Mouse (Mus musculus) embryonic facial prominence, embryonic 12.5 days (tissue): ENCODE data around the gene Slc35g3. TPM values are rescaled to one million over a fixed set of nuclear protein-coding genes. Genes with fewer than 3 reads are reported as not detected.

ENCODE experiments used
- ATAC-seq: fragments of 200-750 bp; cut with Nextera tagmentation; 2 replicates; pipeline ENCODE4 v1.8.0; 2017; ENCODE audit not compliant: insufficient number of reproducible peaks, insufficient read depth, low FRiP score, low TSS enrichment
- H3K27ac ChIP-seq: fragments of 300-500 bp; sonication (generic); 2 replicates; pipeline ENCODE4 v1.5.1; 2016; ENCODE audit warnings: mild to moderate bottlenecking
- H3K27me3 ChIP-seq: fragments of 300-500 bp; sonication (generic); 2 replicates; pipeline ENCODE4 v1.6.1; 2016; ENCODE audit warnings: mild to moderate bottlenecking, moderate library complexity
- H3K36me3 ChIP-seq: fragments of 300-500 bp; sonication (generic); 2 replicates; pipeline ENCODE4 v1.6.1; 2016; ENCODE audit warnings: mild to moderate bottlenecking
- H3K4me1 ChIP-seq: fragments of 300-500 bp; sonication (generic); 2 replicates; pipeline ENCODE4 v1.6.1; 2016
- H3K4me2 ChIP-seq: fragments of 300-500 bp; sonication (generic); replicated peaks from 2 replicates; pipeline ENCODE4 v1.6.1; 2016; ENCODE audit warnings: mild to moderate bottlenecking, moderate library complexity
- H3K4me3 ChIP-seq: fragments of 300-500 bp; sonication (generic); 2 replicates; pipeline ENCODE4 v1.5.1; 2016; ENCODE audit warnings: mild to moderate bottlenecking
- H3K9ac ChIP-seq: fragments of 300-500 bp; sonication (generic); 2 replicates; pipeline ENCODE4 v1.6.1; 2016; ENCODE audit warnings: mild to moderate bottlenecking, moderate library complexity
- H3K9me3 ChIP-seq: fragments of 300-500 bp; sonication (generic); 2 replicates; pipeline ENCODE4 v1.6.1; 2016; ENCODE audit warnings: mild to moderate bottlenecking, moderate library complexity
- WGBS: fragments of 180-500 bp; shearing (Covaris S2); methylation state at CpG from one replicate; pipeline ENCODE4 v1.1.7; 2016; 5-methylcytosine and 5-hydroxymethylcytosine counted together
- polyA plus RNA-seq: library from polyadenylated mRNA; unstranded; fragments of >200 nt; fragmentation: Nextera tagmentation; extraction: Ambion mirVana; gene quantifications from 2 replicates; pipeline ENCODE4 v1.2.1, GENCODE M21; 2016

The Slc35g3 gene
- polyA plus RNA-seq = not detected in 2 replicates

DNA sequence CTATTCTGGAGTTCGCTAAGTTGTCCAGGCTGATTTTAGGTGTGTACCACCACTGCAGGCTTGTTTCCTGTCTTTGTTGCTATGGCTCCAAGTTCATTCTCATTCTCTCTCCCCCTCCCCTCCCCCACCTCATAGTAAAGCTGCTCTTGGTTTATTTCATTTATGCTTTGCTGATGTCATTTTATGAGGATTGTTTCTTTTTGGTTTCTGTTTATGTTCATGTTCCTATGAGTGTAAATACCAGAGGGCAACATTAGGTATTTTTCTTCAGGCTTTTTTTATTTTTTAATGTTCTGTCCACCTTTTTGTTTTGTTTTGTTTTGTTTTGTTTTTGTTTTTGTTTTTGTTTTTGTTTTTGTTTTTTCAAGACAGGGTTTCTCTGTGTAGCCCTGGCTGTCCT is at the start of gene Slc35g3:
TSS of gene Slc35g3 (minus strand) at position 101 of the 400 bp plus-strand sequence.
- ATAC-seq = no peak
- Histone ChIP-seq H3K27ac (peak within 1 kb of the TSS; percentile 98; the same call in 1 of the 2 replicates), H3K4me3 (no peak within 1 kb of the TSS), H3K4me2 (no peak within 1 kb of the TSS), H3K36me3 (no peaks in the 10 kb centered on the region), H3K9ac (no peak within 1 kb of the TSS), H3K27me3 (no peaks in the 10 kb centered on the region), H3K9me3 (no peaks in the 10 kb centered on the region), H3K4me1 (peaks cover 24% of the 10 kb centered on the region)
- 68% methylated on average over 1 of the region's 1 CpGs for WGBS

DNA sequence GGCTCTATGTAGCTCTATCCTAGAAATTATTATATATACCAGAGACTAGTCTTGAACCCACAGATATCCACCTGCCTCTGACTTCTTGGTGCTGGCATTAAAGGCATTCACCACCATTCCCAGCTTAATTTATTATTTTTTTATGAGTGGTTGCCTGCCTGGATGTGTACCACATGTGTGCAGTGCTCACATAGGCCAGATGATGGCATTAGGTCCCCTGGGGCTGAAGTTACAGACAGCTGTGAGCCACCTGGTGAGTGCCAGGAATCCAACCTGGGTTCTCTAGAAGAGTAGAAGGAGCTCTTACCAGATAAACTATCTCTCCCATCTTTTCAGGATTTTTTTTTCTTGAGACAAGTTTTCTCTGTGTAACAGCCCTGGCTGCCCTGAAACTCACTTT is 48.5 kb upstream of the Slc35g3 start:
- H3K4me1 ChIP-seq = no peaks in the 10 kb centered on the region
- no peak overlapping the region for H3K27ac ChIP-seq
- H3K9ac ChIP-seq = no peak overlapping the region
- H3K36me3 ChIP-seq = no peaks in the 10 kb centered on the region
- no peak for ATAC-seq
- H3K4me2 ChIP-seq = no peak overlapping the region
- no peak overlapping the region for H3K4me3 ChIP-seq
- no peaks in the 10 kb centered on the region for H3K9me3 ChIP-seq
- peaks cover 14% of the 10 kb centered on the region for H3K27me3 ChIP-seq

DNA sequence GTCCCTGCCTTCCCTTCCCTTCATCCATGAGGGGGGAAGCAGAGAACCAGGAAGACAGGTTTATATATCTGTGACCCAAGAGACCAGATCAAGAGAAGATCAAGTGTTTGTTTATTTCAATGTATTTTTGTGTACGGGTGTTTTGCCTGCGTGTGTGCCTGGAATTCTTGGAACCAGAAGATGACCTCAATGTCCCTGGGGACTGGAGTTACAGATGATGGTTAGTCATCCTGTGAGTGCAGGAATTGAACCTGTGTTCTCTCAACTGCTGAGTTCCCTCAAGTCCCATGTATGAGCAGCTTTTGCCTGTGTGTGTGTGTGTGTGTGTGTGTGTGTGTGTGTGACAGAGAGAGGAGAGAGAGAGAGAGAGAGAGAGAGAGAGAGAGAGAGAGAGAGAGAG is 45.9 kb upstream of the Slc35g3 start:
- H3K27me3 ChIP-seq = peaks cover 40% of the 10 kb centered on the region
- WGBS = 75% methylated on average over 2 of the region's 2 CpGs
- no peak overlapping the region for H3K9ac ChIP-seq
- no peak for ATAC-seq
- H3K4me2 ChIP-seq = no peak overlapping the region
- H3K4me3 ChIP-seq = no peak overlapping the region
- H3K9me3 ChIP-seq = no peaks in the 10 kb centered on the region
- peaks cover 24% of the 10 kb centered on the region for H3K4me1 ChIP-seq
- no peaks in the 10 kb centered on the region for H3K36me3 ChIP-seq
- no peak overlapping the region for H3K27ac ChIP-seq

DNA sequence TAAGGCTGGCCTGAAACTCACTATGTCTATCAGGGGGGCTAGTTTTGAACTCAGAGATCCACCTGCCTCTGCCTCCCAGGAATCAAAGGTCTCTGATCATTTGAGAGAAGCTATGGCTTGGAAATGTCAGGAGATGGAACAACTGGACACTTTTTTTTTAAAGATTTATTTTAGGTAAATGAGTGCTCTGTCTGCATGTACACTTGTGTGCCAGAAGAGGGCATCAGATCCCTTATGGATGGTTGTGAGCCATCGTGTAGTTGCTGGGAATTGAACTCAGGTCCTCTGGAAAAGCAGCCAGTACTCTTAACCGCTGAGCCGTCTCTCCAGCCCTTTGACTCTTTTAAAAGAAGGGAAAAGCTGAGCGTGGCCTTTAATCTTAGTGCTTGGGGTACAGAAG is 44.6 kb upstream of the Slc35g3 start:
- peaks cover 52% of the 10 kb centered on the region for H3K27me3 ChIP-seq
- no peak overlapping the region for H3K4me2 ChIP-seq
- no peak overlapping the region for H3K9ac ChIP-seq
- no peaks in the 10 kb centered on the region for H3K9me3 ChIP-seq
- H3K36me3 ChIP-seq = no peaks in the 10 kb centered on the region
- WGBS = 80% methylated on average over 4 of the region's 4 CpGs
- H3K4me1 ChIP-seq = peaks cover 33% of the 10 kb centered on the region
- no peak overlapping the region for H3K27ac ChIP-seq
- ATAC-seq = no peak
- no peak overlapping the region for H3K4me3 ChIP-seq

DNA sequence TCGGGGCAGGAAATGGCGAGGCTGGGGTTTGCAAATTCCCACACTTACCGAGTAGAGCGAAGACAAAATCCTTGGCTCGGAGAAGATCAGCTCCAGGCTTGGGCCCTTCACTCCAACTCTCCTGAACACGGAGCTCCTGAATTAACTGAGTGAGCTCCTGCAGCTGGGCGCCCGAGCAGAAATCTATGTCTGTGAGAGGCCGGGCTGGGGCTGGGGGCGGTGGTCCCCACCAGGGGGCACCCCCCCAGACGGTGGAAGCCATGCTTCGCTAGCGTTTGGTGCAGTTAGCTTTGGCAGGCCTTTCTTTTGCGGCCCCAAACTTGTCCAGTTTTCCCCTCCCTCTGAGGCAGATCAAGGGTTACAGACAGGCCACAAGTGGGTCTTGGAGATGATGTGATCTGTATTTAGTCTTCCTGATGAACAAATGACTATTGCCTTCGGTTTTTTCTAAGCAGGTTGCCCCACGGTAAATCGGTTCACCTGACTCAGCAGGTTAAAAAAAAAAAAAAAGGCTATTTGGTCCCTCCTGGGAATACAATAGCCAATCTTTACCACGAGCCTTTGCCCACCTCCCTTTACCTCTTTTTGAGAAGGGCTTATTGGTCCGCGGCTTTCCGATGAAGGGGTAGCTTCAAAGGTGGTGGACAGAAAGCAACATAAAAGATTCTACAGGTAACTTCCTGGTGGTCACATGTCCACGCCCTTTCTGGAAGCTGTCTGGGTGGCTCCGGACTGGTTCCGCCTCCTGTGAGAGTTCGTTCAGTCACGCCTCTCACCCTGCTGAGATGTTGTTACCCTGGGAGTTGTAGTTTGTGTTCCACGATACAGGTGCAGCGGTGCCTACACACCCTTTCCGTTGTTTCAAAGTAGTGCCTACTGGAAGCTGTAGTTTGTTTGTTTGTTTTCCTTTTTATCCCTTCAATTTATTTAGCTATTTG is 43.5 kb upstream of the Slc35g3 start, which contains the start of gene Tmem102:
TSS of gene Tmem102 (minus strand) at position 653 of the 938 bp plus-strand sequence.
- Histone ChIP-seq H3K4me2 (peak within 1 kb of the TSS; percentile 90), H3K9me3 (no peaks in the 10 kb centered on the region), H3K36me3 (no peaks in the 10 kb centered on the region), H3K27me3 (peaks cover 56% of the 10 kb centered on the region), H3K4me1 (peaks cover 40% of the 10 kb centered on the region), H3K4me3 (peak within 1 kb of the TSS; percentile 42; the same call in 1 of the 2 replicates), H3K27ac (no peak within 1 kb of the TSS), H3K9ac (peak within 1 kb of the TSS; percentile 41; the same call in 1 of the 2 replicates)
- ATAC-seq = no peak
- WGBS = 6% methylated on average over 29 of the region's 29 CpGs

DNA sequence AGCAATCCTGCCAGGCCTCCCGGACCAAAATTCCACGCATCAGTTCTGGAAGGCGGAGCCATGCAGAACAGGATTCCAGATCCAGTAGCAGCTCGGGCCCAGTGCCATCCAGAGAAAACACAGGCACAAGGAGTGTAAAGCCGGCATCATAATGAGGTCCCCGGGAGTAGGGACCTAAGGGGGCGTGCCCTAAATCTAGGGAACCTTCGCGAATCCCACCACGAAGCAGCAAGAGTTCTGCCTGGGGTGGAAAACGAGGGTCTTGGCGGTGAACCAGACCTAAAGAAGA is 42.8 kb upstream of the Slc35g3 start:
- Histone ChIP-seq H3K9me3 (no peaks in the 10 kb centered on the region), H3K4me1 (peaks cover 47% of the 10 kb centered on the region), H3K27ac (no peak overlapping the region), H3K9ac (0 out of 2 replicates have a peak overlapping the region, but pooled peaks have one; percentile 41), H3K4me2 (peak overlapping the region; percentile 90), H3K4me3 (peak overlapping the region; percentile 42; the same call in 1 of the 2 replicates), H3K27me3 (peaks cover 56% of the 10 kb centered on the region), H3K36me3 (no peaks in the 10 kb centered on the region)
- ATAC-seq = no peak
- WGBS = 6% methylated on average over 12 of the region's 12 CpGs

DNA sequence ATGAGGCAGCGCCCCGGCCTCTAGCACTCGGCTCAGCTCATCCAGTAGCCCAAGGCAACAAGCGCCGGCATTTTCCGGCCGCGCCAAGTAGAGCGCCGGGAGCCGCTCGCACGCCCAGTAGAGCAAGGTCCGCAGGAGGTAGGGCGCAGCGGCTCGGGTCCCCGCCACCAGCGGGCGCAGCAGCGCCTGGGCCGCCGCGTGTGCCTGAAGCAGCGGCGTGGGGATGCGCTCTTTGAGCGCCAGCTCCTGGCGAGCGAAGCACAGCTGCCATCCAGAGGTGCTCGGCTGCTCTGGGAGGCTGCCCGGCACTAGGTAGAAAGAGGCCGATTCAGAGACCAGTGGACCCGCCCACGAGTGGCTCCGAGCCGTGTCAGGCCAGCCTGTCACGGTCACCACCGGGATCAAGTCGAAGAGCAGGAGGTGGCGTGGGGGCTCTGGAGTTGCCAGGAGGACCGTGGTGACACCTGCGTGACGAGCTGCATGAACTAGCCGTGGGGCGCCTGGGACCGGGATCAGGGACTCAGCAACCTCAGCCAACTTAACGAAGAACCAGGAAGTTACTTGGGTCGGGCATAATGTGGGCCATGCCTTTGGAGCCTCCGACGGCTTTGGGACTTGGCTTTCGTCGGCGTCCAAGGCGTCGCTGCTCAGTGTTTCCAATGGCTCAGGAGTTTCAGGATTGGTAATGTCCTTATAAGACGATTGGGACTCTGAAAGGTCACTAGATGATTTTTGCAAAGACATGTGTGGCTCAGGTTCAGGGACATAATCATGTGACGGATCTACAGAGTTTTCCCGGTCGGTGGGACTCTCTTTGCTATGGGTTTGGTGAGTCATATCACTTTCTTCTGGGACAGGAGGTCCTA is 42.3 kb upstream of the Slc35g3 start:
- H3K9ac ChIP-seq = peak overlapping the region; percentile 52
- no peak overlapping the region for H3K27ac ChIP-seq
- no peaks in the 10 kb centered on the region for H3K36me3 ChIP-seq
- H3K9me3 ChIP-seq = no peaks in the 10 kb centered on the region
- WGBS = 1% methylated on average over 60 of the region's 60 CpGs
- ATAC-seq = peak; percentile 22; the same call in 1 of the 2 replicates
- H3K4me2 ChIP-seq = peak overlapping the region; percentile 90
- peak overlapping the region; percentile 42 for H3K4me3 ChIP-seq
- H3K4me1 ChIP-seq = peaks cover 50% of the 10 kb centered on the region
- H3K27me3 ChIP-seq = peaks cover 56% of the 10 kb centered on the region

DNA sequence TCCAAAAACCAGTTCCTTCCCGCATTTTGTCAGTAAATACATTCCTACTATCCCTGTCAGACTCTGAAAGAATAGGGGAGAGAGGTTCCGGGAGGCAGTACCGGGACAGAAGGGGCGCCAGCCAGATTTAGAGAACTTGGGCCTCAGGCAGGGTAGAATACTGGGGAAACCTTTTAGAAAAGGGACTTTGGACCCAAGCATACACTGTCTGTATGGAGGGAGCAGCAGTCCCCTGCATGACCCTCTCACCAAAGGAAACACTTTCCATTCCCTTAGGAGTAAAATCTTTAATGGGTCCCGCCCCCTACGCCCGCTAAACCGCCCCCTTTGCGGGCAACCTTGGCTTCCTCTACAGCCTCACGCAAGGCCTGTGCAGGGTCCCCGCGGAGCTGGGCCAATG is 41.6 kb upstream of the Slc35g3 start:
- Histone ChIP-seq H3K4me1 (peaks cover 50% of the 10 kb centered on the region), H3K27ac (no peak overlapping the region), H3K9me3 (no peaks in the 10 kb centered on the region), H3K9ac (peak overlapping the region; percentile 52), H3K36me3 (no peaks in the 10 kb centered on the region), H3K4me3 (peak overlapping the region; percentile 42), H3K4me2 (peak overlapping the region; percentile 90), H3K27me3 (peaks cover 62% of the 10 kb centered on the region)
- no peak for ATAC-seq
- WGBS = under 1% methylated on average over 12 of the region's 12 CpGs

DNA sequence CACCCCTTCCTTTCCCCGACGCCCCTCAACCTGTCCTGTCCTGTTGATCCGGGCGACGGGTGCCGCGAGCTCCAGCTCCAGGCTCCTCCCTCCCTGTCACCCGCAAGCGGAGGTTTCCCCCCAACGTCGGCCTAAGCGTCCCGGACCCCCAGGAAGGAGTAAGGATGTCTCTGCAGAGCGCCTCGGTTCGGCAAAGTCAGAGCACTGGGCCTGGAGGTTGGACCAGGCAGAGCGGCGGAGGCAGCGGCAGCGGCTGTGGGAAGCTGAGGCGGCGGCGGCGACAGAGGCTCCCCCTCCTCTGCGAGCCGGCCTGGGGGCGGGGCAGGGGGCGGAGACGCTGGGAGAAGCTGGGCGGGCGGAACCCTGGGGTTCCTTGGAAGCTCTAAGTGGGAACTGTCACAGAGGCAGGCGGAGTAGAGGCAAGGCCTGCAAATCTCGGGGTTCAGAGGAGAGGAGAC is 40.9 kb upstream of the Slc35g3 start:
- peaks cover 68% of the 10 kb centered on the region for H3K27me3 ChIP-seq
- peak overlapping the region; percentile 90 for H3K4me2 ChIP-seq
- no peak for ATAC-seq
- peaks cover 50% of the 10 kb centered on the region for H3K4me1 ChIP-seq
- peak overlapping the region; percentile 62 for H3K9ac ChIP-seq
- no peaks in the 10 kb centered on the region for H3K9me3 ChIP-seq
- H3K27ac ChIP-seq = no peak overlapping the region
- WGBS = 1% methylated on average over 33 of the region's 33 CpGs
- peak overlapping the region; percentile 57 for H3K4me3 ChIP-seq
- no peaks in the 10 kb centered on the region for H3K36me3 ChIP-seq

DNA sequence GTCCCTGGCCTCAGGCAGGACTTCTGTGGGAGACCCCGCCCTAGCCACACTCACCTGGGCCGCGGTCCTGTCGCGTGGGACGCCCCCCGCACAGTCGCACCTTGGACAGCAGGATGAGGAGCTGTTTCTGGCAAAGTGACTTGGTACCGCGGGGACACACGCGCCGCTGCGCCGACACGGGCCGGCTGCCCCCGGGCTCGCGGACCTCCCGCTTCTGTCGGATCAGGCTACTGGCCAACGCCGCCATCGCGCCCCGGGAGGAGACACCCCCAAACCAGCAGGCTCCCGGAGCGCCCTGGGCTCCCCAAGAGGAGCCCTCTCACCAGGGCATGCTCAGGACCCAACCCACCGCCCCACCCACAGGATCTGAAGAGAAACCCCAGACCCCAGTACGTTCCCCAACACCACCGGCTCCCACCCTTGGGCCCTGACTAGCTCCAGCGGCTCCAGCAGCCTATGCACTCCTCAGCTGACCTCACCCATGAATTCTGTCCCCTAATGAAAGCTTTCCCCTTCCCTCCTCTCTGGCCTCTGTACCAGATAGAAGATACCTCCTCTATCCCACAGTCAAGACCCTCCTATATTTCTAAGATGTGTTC is 39.7 kb upstream of the Slc35g3 start, which contains the start of gene Fgf11:
TSS of gene Fgf11 (minus strand) at position 479 of the 599 bp plus-strand sequence.
- ATAC-seq = no peak
- H3K9me3 ChIP-seq = no peaks in the 10 kb centered on the region
- peak within 1 kb of the TSS; percentile 83 for H3K27ac ChIP-seq
- peak within 1 kb of the TSS; percentile 90 for H3K4me2 ChIP-seq
- H3K4me3 ChIP-seq = peak within 1 kb of the TSS; percentile 57
- whole genome bisulfite sequencing = under 1% methylated on average over 33 of the region's 33 CpGs
- H3K9ac ChIP-seq = peak within 1 kb of the TSS; percentile 68
- no peaks in the 10 kb centered on the region for H3K36me3 ChIP-seq
- peaks cover 78% of the 10 kb centered on the region for H3K27me3 ChIP-seq
- peaks cover 50% of the 10 kb centered on the region for H3K4me1 ChIP-seq
